Comparison of ENCODE assay signal across 1 mouse cellular context in genomic region chr10:80294788-80295303, GRCm38 (mm10).
TF ChIP-seq lines count a peak whose summit lies in the region.

No protein-coding gene starts in this region.

TF ChIP-seq in MEL, 35 proteins besides CTCF, POLR2A, EP300 and RAD21:
- peak; percentile 53 for TF ChIP-seq MXI1 (IDR thresholded peaks at IDR 0.05; ENCODE audit: low read depth, low read length)
- TF ChIP-seq MAFK (IDR thresholded peaks at IDR 0.05; ENCODE audit: borderline replicate concordance, low read depth, low read length) = no peak
- no peak for TF ChIP-seq HCFC1 (IDR thresholded peaks at IDR 0.05; ENCODE audit: low read depth, low read length)
- no peak for TF ChIP-seq ZKSCAN1 (IDR thresholded peaks at IDR 0.05; ENCODE audit: low read depth, low read length)
- TF ChIP-seq GABPA (IDR thresholded peaks at IDR 0.05; ENCODE audit: low read depth, low read length) = no peak
- TF ChIP-seq USF1 (IDR thresholded peaks at IDR 0.05; ENCODE audit: low read depth, low read length) = no peak
- no peak for TF ChIP-seq ETS1 (IDR thresholded peaks at IDR 0.05; ENCODE audit: low read depth, low read length)
- TF ChIP-seq JUND (IDR thresholded peaks at IDR 0.05; ENCODE audit: low read depth, low read length) = no peak
- TF ChIP-seq POLR2AphosphoS5 (IDR thresholded peaks at IDR 0.05; ENCODE audit: borderline replicate concordance, low read depth, low read length) = peak; percentile 89; the same call in 1 of the 2 replicates
- TF ChIP-seq ZNF384 (IDR thresholded peaks at IDR 0.05; ENCODE audit: low read depth, low read length) = no peak
- no peak for TF ChIP-seq KAT2A (conservative IDR thresholded peaks at IDR 0.05; ENCODE audit: low read depth, low read length)
- TF ChIP-seq UBTF (IDR thresholded peaks at IDR 0.05; ENCODE audit: borderline replicate concordance, insufficient read depth, low read depth, low read length) = no peak
- peak; percentile 91 for TF ChIP-seq ZMIZ1 (IDR thresholded peaks at IDR 0.05; ENCODE audit: low read depth, low read length)
- TF ChIP-seq POLR2AphosphoS2 (IDR thresholded peaks at IDR 0.05; ENCODE audit: low read length) = peak; percentile 96
- peak; percentile 26; the same call in 1 of the 2 replicates for TF ChIP-seq MYB (IDR thresholded peaks at IDR 0.05; ENCODE audit: low read depth, low read length)
- no peak for TF ChIP-seq MAZ (IDR thresholded peaks at IDR 0.05; ENCODE audit: low read depth, low read length)
- 0 out of 2 replicates have a peak, but pooled peaks have one; percentile 27 for TF ChIP-seq MEF2A (IDR thresholded peaks at IDR 0.05; ENCODE audit: extremely low read depth, insufficient replicate concordance, low read depth, low read length, poor library complexity, severe bottlenecking)
- TF ChIP-seq SIN3A (IDR thresholded peaks at IDR 0.05; ENCODE audit: low read length) = peak; percentile 25; the same call in 1 of the 2 replicates
- TF ChIP-seq MAX (IDR thresholded peaks at IDR 0.05; ENCODE audit: low read length) = no peak
- TF ChIP-seq CHD1 (IDR thresholded peaks at IDR 0.05; ENCODE audit: low read depth, low read length) = no peak
- no peak for TF ChIP-seq ELF1 (IDR thresholded peaks at IDR 0.05; ENCODE audit: low read depth, low read length)
- no peak for TF ChIP-seq NRF1 (IDR thresholded peaks at IDR 0.05; ENCODE audit: insufficient read depth, low read depth, low read length, poor library complexity, severe bottlenecking)
- TF ChIP-seq GATA1 (IDR thresholded peaks at IDR 0.05; ENCODE audit: low read depth, low read length) = no peak
- TF ChIP-seq TBP (IDR thresholded peaks at IDR 0.05; ENCODE audit: low read depth, low read length) = 0 out of 2 replicates have a peak, but pooled peaks have one; percentile 10
- no peak for TF ChIP-seq TCF12 (IDR thresholded peaks at IDR 0.05; ENCODE audit: low read depth, low read length)
- TF ChIP-seq ZC3H11A (IDR thresholded peaks at IDR 0.05; ENCODE audit: low read depth, low read length) = no peak
- TF ChIP-seq SMC3 (IDR thresholded peaks at IDR 0.05; ENCODE audit: low read depth, low read length) = peak; percentile 6; the same call in 1 of the 2 replicates
- no peak for TF ChIP-seq USF2 (IDR thresholded peaks at IDR 0.05; ENCODE audit: borderline replicate concordance in 1 of 2, insufficient read depth in 1 of 2, low read depth in 1 of 2, low read length in 2 of 2)
- no peak for TF ChIP-seq RCOR1 (IDR thresholded peaks at IDR 0.05; ENCODE audit: low read depth, low read length)
- TF ChIP-seq TAL1 (IDR thresholded peaks at IDR 0.05; ENCODE audit: low read length) = no peak
- TF ChIP-seq NELFE (IDR thresholded peaks at IDR 0.05; ENCODE audit: low read depth, low read length) = peak; percentile 42; the same call in 1 of the 2 replicates
- TF ChIP-seq CHD2 (IDR thresholded peaks at IDR 0.05; ENCODE audit: low read length) = peak; percentile 51; the same call in 1 of the 2 replicates
- TF ChIP-seq MYC (IDR thresholded peaks at IDR 0.05; ENCODE audit: low read depth, low read length) = no peak
- TF ChIP-seq BHLHE40 (IDR thresholded peaks at IDR 0.05; ENCODE audit: borderline replicate concordance, low read depth, low read length) = 0 out of 2 replicates have a peak, but pooled peaks have one; percentile 16
- no peak for TF ChIP-seq E2F4 (IDR thresholded peaks at IDR 0.05; ENCODE audit: borderline replicate concordance, low read depth, low read length)
